Mouse (Mus musculus): ENCODE data around the gene Trdn.

- TF ChIP-seq CTCF (IDR thresholded peaks at IDR 0.05; ENCODE audit: extremely low read depth, insufficient read depth, low read length): no peak
- no peak for TF ChIP-seq POLR2A (IDR thresholded peaks at IDR 0.05; ENCODE audit: extremely low read depth, insufficient read depth, low read length)
These were observed 12.0 kb downstream of the Trdn start for GRCm38 (mm10) chr10:33092400-33092799.

Data from cortical plate, adult 2 months (tissue).